Mouse (Mus musculus) ES-CJ7 (cell line): ENCODE measurements around the gene Ltbp4.

Experiments used
- DNase-seq: peaks from one replicate; pipeline ENCODE4 v3.0.0; 2011; ENCODE audit warnings: low read depth, low spot score

The Ltbp4 gene

GRCm38 (mm10) chr7:27328161-27328560, 9.3 kb downstream of the Ltbp4 start:
- DNase-seq = peak; percentile 66

- DNase-seq = no peak
These were observed 10.0 kb downstream of the Ltbp4 start for GRCm38 (mm10) chr7:27327500-27327899.

- DNase-seq = peak; percentile 82
These were observed 11.2 kb downstream of the Ltbp4 start for GRCm38 (mm10) chr7:27326101-27326880.

- DNase-seq = peak; percentile 78
These were observed 11.8 kb downstream of the Ltbp4 start for GRCm38 (mm10) chr7:27325697-27326096.

- DNase-seq = no peak
These were observed 12.6 kb downstream of the Ltbp4 start for GRCm38 (mm10) chr7:27324928-27325327.

GRCm38 (mm10) chr7:27324161-27324560, 13.3 kb downstream of the Ltbp4 start:
- DNase-seq = no peak

GRCm38 (mm10) chr7:27323001-27323400, 14.5 kb downstream of the Ltbp4 start:
- no peak for DNase-seq

- DNase-seq = peak; percentile 86
These were observed 15.2 kb downstream of the Ltbp4 start for GRCm38 (mm10) chr7:27322291-27322690.

GRCm38 (mm10) chr7:27319411-27319810, 18.1 kb downstream of the Ltbp4 start:
- no peak for DNase-seq

GRCm38 (mm10) chr7:27315958-27316357, 21.5 kb downstream of the Ltbp4 start:
- DNase-seq = no peak

- DNase-seq = no peak
These were observed 23.1 kb downstream of the Ltbp4 start for GRCm38 (mm10) chr7:27314393-27314792.

GRCm38 (mm10) chr7:27311651-27312284, 25.7 kb downstream of the Ltbp4 start:
- DNase-seq = peak; percentile 50

- peak; percentile 97 for DNase-seq
These were observed 26.4 kb downstream of the Ltbp4 start for GRCm38 (mm10) chr7:27310996-27311535.

- peak; percentile 83 for DNase-seq
These were observed 27.2 kb downstream of the Ltbp4 start for GRCm38 (mm10) chr7:27310306-27310705.

- DNase-seq = no peak
These were observed 27.7 kb downstream of the Ltbp4 start for GRCm38 (mm10) chr7:27309832-27310231.

- peak; percentile 98 for DNase-seq
These were observed 28.5 kb downstream of the Ltbp4 start for GRCm38 (mm10) chr7:27308821-27309549.

GRCm38 (mm10) chr7:27307551-27307950, 29.9 kb downstream of the Ltbp4 start:
- peak; percentile 87 for DNase-seq

- DNase-seq = peak; percentile 89
These were observed 31.0 kb downstream of the Ltbp4 start for GRCm38 (mm10) chr7:27306161-27307160.

GRCm38 (mm10) chr7:27305091-27305730, 32.3 kb downstream of the Ltbp4 start:
- DNase-seq = no peak

GRCm38 (mm10) chr7:27302172-27302571, 35.3 kb downstream of the Ltbp4 start:
- DNase-seq = peak; percentile 91
